Mouse (Mus musculus) ES-CJ7 (cell line): ENCODE measurements around the gene Zfp455.
A peak's percentile ranks its signal among the peaks of the same experiment; 100 is the strongest.
"Not testable (repeated sequence)": the region's sequence is repeated elsewhere in the genome, so short reads cannot be mapped to it uniquely, and the experiment has no call there.

Source experiments
- DNase-seq: peaks from one replicate; pipeline ENCODE4 v3.0.0; 2011; ENCODE audit warnings: low read depth, low spot score

Gene Zfp455

DNA sequence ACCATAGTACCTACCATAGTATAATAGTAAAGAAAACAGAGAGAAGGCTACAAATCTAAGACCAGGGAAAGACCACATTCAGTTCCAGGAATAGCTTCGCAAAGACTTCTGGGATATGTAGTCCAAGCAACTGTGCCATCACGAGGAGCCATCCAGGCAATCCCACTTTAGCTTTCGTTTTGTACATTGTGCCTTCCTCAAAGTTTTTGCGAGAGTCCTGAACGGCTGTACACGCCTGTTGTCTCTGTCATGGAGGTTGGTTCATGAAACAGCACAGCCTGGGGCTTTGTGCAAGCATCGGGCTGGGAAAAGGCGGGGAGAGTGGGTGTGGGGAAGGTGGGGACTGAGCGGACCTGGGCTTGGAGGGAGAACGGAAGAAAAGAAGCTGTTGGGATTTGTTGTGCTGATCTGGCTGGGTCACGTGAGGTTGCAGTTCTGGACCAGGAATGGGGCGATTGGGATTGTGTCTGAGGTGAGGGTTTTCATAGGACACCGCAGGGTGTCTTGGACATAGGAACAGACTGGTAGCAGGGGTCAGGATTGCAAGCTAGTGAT is at the start of gene Zfp455:
Gene Zfp455 (plus strand): TSS at position 167 of the 555 bp plus-strand sequence.
- peak; percentile 73 for DNase-seq

DNA sequence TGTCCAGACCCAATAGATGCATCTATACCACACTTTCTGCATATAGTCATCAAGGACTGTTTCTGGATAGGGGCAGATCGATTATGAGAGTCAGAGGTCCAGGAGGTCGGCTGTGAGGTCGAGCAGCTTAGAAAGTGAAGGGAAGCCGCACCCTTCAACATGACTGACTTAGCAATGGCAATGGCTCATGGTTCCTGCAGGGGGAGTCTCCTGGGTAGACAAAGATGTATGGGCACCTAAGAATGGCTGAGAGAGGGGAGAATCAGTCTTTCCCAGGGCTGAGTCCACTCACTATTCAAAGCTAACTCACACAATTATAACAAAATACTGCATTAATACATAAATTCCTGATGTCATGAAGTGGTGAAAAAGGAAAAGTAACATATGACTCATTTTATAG is 28.2 kb upstream of the Zfp455 start:
- DNase-seq = not testable (repeated sequence)

DNA sequence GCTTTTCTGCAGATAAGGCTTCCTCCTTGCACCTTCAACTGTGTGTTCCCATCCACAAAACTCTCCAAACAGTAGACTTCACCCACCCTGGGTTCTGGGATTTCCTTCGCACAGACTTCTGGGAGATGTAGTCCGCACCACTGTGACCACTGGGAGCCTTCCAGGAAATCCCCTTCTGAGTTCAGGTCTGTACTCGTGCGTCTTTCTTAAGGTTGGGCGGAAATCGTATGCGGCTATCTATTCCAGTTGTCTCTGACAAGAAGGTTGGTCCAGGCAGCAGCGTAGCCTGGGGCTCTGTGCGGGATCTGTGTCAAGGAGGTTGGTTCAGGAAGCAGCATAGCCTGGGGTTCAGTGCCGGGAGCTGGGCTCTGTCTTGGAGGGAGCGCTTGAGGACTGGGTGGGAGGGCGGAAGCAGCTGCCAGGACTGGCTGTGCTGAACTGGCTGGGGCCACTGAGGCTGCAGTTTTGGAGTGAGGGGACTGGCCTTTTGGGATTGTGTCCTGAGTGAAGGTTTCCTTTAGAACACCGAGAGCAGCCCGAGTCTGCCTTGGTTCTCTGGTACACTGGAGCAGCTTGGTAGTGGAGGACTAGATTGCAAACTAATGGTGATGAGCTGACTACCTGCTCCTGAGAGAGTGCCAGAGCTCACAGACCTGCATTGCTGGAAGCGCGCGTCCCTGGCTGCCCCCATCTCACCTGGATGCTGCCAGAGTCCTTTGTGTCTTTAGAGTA is 21.1 kb upstream of the Zfp455 start, which contains the start of gene Rsl1:
Gene Rsl1 (plus strand): TSS at position 192 of the 732 bp plus-strand sequence.
- peak; percentile 72 for DNase-seq

DNA sequence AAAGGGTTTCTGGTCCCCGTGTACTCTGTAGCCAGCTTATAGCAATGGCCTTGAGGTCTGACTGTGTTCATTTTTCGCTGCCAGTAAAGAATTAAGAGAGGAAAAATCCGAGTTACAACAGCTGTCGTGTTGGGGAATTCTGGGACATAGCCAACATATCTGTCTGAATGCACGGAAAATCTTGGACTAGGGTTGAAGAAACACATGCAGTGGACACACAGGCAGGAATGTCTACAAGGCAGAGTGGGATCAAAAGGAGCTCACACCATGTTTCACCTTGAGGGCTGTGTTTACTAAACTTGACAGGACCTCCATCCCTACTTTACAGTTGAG is 20.6 kb upstream of the Zfp455 start:
- DNase-seq = no peak

DNA sequence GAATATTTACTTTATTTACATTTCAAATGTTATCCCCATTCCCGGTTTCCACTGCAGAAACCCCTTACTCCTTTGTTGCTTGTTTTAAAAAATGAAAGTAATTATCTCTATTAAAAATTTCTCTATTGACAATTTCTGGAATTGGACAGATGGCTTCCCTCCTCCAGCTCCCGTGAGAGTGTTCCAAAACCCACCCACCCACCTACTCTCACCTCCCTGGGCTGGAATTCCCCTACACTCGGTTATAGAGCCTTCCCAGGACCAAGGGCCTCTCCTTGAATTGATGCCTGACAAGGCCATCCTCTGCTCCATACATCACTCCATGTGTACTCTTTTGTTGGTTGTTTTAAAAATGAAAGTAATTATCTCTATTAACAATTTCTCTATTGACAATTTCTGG is 7.3 kb downstream of the Zfp455 start:
- DNase-seq = no peak

DNA sequence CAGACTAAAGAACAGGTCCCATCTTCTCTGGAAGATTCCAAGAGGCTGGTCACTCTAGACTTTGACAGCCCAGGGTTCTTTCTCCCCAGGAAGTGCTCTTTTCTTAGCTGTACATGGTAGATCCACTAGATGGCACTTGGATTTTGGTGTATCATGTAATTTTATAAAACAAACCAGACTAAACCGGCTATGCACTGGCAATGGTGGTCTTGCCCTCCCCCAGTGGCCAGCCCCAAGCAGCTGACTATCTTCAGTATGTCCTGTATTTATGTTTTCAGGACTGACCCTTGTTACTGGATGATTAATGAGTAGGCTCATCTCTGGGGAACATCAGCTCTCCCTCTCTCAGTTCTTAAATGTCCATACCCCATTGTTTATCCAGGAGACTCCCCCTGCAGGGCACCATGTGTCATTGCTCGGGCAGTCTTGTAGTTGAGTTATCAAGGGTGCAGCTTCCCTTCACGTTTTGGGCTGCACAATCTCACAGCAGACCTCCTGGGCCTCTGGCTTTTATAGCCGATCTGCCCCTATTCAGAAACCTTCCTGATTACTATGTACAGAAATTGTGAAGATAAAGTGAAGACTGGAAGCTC is 19.8 kb downstream of the Zfp455 start:
- DNase-seq = peak; percentile 12
